Mouse (Mus musculus) midbrain, embryonic 10.5 days (tissue): ENCODE data around the gene Colgalt2. TPM values are rescaled to one million over a fixed set of nuclear protein-coding genes. Genes with fewer than 3 reads are reported as not detected.

Experiments
- DNase-seq: peaks from one replicate; pipeline ENCODE4 v3.0.0-alpha.2; 2017; ENCODE audit warnings: low spot score
- H3K27ac ChIP-seq: fragments of 300-500 bp; sonication (generic); replicated peaks from 2 replicates; pipeline ENCODE4 v1.5.1; 2016; ENCODE audit warnings: mild to moderate bottlenecking
- H3K27me3 ChIP-seq: fragments of 300-500 bp; sonication (generic); 2 replicates; pipeline ENCODE4 v1.6.1; 2016; ENCODE audit warnings: low read depth, mild to moderate bottlenecking; ENCODE audit not compliant: poor library complexity, severe bottlenecking
- H3K36me3 ChIP-seq: fragments of 300-500 bp; sonication (generic); 2 replicates; pipeline ENCODE4 v1.6.1; 2016; ENCODE audit warnings: mild to moderate bottlenecking, moderate library complexity
- H3K4me1 ChIP-seq: fragments of 300-500 bp; sonication (generic); 2 replicates; pipeline ENCODE4 v1.6.1; 2016
- H3K4me3 ChIP-seq: fragments of 300-500 bp; sonication (generic); 2 replicates; pipeline ENCODE4 v1.5.1; 2016; ENCODE audit warnings: mild to moderate bottlenecking, moderate library complexity
- H3K9me3 ChIP-seq: fragments of 300-500 bp; sonication (generic); replicated peaks from 2 replicates; pipeline ENCODE4 v1.6.1; 2016; ENCODE audit warnings: mild to moderate bottlenecking
- WGBS: fragments of 180-500 bp; shearing (Covaris S2); methylation state at CpG from one replicate; pipeline ENCODE4 v1.1.7; 2016; 5-methylcytosine and 5-hydroxymethylcytosine counted together
- polyA plus RNA-seq: library from polyadenylated mRNA; unstranded; fragments of >200 nt; fragmentation: Nextera tagmentation; extraction: Ambion mirVana; gene quantifications from 2 replicates; pipeline ENCODE4 v1.2.1, GENCODE M21; 2016

The Colgalt2 gene
- polyA plus RNA-seq, 1 experiment from 2014 or later: 1.7 TPM

DNA sequence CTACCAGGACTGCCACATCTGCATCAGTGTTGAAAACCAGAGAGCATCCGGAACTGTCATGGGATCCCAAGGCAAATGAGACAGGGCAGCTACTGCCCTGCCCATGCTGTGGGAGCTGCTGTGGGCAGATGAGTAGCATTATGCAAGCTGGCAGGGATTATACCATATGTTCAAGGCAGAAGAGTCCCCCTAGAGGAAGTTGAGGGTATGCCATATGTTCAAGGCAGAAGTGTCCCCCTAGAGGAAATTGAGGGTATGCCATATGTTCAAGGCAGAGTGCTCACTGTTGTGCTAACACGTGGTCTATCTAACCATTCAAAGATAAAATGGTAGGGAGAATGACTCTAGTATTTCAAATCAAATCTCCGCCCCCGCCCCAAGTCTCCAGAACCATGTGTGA, 111.6 kb downstream of the Colgalt2 start:
- H3K4me1 ChIP-seq: no peaks in the 10 kb centered on the region
- DNase-seq: no peak
- H3K27me3 ChIP-seq: no peaks in the 10 kb centered on the region
- 73% methylated on average over 4 of the region's 4 CpGs for WGBS
- H3K9me3 ChIP-seq: no peaks in the 10 kb centered on the region
- no peak overlapping the region for H3K4me3 ChIP-seq
- H3K27ac ChIP-seq: no peak overlapping the region
- no peaks in the 10 kb centered on the region for H3K36me3 ChIP-seq

DNA sequence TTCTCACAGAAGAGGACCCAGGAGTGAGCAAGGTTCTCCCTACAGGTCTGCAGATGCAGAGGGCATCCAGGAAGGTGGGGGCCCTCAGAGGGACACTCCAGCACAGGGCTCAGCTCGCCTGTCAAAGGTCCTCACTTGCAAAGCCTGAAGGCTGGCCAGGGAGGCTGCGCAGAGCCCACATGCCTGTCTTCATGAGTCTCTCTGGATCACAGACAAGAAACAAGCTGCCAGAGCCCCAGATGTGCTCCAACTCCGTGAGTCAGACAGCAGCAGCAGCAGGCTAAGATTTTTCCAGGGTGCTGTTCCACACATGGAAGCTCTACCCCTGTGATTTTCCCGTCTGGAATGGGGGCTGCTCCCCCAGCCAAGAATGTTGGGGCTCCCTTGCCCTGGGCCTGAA, 114.6 kb downstream of the Colgalt2 start:
- Histone ChIP-seq H3K36me3 (peaks cover 18% of the 10 kb centered on the region), H3K27me3 (no peaks in the 10 kb centered on the region), H3K4me1 (no peaks in the 10 kb centered on the region), H3K4me3 (no peak overlapping the region), H3K9me3 (no peaks in the 10 kb centered on the region), H3K27ac (no peak overlapping the region)
- 73% methylated on average over 4 of the region's 4 CpGs for WGBS
- DNase-seq: no peak

DNA sequence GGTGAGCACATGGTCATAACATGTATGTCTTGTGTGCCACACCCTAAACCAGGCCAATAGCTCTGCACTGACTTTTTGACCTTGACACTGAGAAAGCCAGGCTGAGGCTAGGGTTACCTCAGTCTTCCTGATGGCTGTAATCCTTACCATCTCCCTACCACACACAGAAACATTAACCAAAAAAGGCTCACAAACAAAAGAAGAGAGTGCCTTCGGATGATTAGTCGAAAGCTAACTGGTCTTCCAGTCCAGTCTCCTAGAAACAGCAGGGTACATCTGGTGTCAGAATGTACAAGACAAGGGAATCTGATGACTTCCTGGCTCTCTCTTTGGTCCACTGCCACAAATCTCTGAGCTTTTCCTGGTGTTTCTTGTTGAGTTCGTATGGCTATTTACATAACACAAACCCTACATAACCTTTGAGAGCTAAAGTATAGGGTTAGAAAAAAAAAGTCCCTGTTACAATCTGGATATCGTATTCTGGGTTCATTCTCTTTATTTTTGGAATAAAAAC, 117.5 kb downstream of the Colgalt2 start:
- Histone ChIP-seq H3K9me3 (no peaks in the 10 kb centered on the region), H3K4me3 (no peak overlapping the region), H3K36me3 (peaks cover 32% of the 10 kb centered on the region), H3K4me1 (no peaks in the 10 kb centered on the region), H3K27ac (no peak overlapping the region), H3K27me3 (no peaks in the 10 kb centered on the region)
- no peak for DNase-seq
- 90% methylated on average over 4 of the region's 4 CpGs for WGBS

DNA sequence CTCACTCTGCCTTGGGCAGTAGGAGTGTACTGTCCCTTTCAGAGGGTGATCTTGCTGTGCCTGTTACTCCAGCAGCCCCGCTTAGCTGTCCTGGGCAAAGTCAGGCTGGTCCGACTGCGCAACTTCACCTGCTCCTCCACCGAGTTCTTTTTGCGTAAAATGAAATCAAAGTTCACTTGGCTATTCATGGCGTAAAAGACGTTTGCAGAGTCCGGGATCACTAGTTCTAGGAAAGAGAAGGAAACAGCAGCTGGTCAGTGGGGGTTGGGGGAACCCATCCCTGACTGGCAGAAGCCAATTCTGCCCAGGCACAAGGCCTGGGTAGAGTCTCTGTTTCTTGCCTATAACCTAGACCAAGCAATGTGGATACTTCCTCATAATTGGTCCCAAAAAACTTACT, 119.3 kb downstream of the Colgalt2 start:
- no peaks in the 10 kb centered on the region for H3K4me1 ChIP-seq
- no peak overlapping the region for H3K4me3 ChIP-seq
- H3K36me3 ChIP-seq: peaks cover 44% of the 10 kb centered on the region
- H3K27ac ChIP-seq: no peak overlapping the region
- H3K27me3 ChIP-seq: no peaks in the 10 kb centered on the region
- no peak for DNase-seq
- WGBS: 92% methylated on average over 8 of the region's 8 CpGs
- no peaks in the 10 kb centered on the region for H3K9me3 ChIP-seq

DNA sequence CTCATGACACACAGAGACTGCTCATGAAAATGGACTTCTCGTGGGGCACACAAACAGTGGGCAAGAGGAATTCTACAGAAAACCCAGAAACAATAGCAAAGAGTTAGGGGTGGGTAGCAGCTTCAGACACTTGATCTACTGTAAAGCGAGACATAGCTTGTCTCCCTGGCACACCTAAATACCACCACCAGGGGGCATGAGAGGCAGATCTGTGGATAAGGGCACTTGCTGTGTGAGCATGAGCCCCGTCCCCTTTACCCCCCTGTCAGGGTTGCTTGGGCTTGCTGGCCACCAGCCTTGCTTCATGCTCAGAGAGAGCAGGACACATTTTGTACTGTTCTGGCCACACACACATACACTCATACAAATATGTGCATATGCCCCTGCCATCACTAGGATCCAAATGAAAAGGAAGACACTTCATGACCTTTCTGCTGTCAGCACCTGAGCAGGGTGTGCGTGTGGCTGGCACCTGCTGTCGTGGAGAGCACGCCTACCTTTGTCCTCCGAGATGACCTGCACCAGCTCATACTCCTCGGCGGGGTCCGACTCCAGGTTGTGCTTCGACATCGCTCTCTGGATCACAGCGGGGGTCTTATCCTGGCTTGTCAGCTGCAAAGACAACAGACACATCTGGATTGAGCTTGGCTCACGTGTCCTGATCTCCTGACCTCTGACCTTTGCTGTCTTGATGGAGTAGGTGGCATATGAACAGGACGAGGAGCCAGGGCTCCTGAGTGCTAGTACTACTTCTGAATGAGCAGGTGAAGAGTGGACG, 121.4 kb downstream of the Colgalt2 start:
- Histone ChIP-seq H3K4me3 (no peak overlapping the region), H3K27me3 (no peaks in the 10 kb centered on the region), H3K4me1 (0 out of 2 replicates have a peak, but pooled peaks cover 3% of the 10 kb centered on the region), H3K36me3 (peaks cover 54% of the 10 kb centered on the region), H3K9me3 (no peaks in the 10 kb centered on the region), H3K27ac (no peak overlapping the region)
- peak; percentile 66 for DNase-seq
- 78% methylated on average over 16 of the region's 16 CpGs for WGBS

DNA sequence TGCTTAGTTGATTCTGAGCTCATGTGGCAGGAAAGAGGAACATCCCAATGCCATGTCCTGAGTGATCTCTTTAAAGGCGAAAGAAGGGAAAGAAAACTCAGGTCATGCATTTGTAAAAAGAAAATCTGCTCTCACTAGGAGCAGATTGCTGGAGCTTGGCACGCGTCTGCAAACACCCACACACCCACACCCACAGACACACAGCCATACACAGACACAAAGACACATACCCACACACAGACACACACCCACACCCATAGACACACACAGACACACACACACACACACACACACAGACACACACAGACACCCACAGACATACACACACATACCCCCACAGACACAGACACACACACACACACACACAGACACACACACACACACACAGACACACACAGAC, 122.6 kb downstream of the Colgalt2 start:
- no peaks in the 10 kb centered on the region for H3K9me3 ChIP-seq
- no peak for DNase-seq
- 0 out of 2 replicates have a peak, but pooled peaks cover 3% of the 10 kb centered on the region for H3K4me1 ChIP-seq
- 89% methylated on average over 3 of the region's 3 CpGs for WGBS
- no peaks in the 10 kb centered on the region for H3K27me3 ChIP-seq
- peaks cover 58% of the 10 kb centered on the region for H3K36me3 ChIP-seq
- no peak overlapping the region for H3K27ac ChIP-seq
- no peak overlapping the region for H3K4me3 ChIP-seq

DNA sequence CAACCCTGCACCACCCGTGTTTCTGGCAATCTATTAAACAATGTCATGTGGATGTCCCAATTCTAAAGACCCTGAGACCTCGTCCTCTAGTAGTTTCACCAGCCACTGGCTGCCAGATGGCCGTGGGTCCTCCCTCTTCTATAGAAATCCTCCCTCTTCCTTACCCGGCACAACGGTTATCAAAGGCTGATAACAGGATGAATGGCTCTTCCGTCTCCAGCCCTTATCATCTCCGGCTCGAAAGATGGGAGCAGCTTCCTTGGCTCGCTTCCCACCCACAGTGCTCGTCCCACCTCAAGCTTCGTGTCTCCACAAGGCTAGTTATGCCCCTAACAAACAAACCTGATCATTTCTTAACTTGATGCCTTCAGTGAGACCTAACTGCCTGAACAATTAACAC, 123.7 kb downstream of the Colgalt2 start:
- no peak for DNase-seq
- 0 out of 2 replicates have a peak, but pooled peaks cover 3% of the 10 kb centered on the region for H3K4me1 ChIP-seq
- peaks cover 62% of the 10 kb centered on the region for H3K36me3 ChIP-seq
- H3K4me3 ChIP-seq: no peak overlapping the region
- no peak overlapping the region for H3K27ac ChIP-seq
- H3K27me3 ChIP-seq: no peaks in the 10 kb centered on the region
- H3K9me3 ChIP-seq: no peaks in the 10 kb centered on the region
- 86% methylated on average over 11 of the region's 11 CpGs for WGBS

DNA sequence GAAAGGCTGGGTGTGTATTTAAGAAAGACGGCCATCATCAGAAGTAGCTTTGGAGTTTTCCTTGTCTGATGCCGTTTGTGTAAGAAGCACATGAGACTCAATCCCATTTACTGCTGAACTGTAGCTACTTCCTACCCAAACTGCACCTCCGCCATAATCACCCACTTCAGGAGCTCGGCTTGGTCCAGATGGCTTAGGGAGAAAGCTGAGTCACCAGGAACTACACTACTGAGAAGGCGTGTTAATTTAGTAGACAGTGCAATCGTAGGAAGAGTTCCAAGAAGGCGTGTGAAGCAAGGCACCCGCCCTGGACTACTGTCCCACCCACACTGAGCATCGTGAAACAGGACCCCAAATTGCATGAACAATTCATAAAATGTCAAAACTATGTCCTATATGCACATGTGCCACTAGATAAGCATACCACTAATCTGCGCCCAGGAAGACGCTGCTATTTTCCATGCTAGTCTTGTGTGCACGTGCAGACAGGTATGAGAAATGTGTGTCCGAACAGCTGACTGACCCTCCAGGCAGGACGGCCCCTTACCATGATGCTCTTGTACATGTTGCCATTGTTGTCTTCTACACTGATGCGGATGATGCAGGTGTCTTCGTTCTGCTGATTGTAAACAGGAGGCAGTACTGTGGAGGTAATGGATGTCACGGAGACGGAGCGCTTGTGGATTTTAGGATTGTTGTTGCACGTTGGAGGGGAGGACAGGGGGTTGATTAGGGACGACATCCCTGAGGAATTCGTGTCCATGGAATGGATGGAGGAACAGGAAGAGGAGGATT, 124.7 kb downstream of the Colgalt2 start:
- 90% methylated on average over 22 of the region's 22 CpGs for WGBS
- Histone ChIP-seq H3K9me3 (no peaks in the 10 kb centered on the region), H3K27ac (no peak overlapping the region), H3K4me3 (no peak overlapping the region), H3K4me1 (0 out of 2 replicates have a peak, but pooled peaks cover 3% of the 10 kb centered on the region), H3K36me3 (peaks cover 56% of the 10 kb centered on the region), H3K27me3 (no peaks in the 10 kb centered on the region)
- no peak for DNase-seq

DNA sequence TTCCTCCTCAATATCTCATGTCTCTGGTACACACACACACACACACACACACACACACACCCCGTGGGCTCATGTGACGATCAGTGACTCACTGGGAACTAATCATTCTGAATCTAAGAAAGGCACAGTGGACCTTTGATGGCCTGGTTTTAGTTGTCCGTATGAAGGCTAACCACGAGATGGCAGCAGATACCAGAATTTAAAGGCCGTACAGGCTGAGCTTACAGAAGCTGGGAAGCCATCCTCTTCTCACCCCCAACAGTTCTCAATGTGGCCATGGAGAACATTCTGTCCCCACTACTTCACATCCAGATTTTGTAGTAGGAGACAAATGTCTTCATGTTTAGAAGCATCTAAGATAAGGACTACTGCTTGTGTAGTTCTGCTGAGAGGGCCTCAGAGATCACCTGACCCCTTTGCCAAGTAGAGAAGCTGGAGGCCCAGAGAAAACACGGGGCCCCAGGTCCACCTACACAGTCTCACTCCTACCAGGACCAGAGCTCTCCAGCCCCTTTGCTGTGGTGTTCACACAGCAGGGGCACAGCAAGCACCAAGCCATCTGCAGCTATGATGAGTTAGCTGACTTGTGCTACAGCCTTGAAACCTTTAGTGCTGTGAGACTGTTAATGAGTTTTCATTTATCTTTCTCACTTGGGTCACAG, 125.5 kb downstream of the Colgalt2 start:
- Histone ChIP-seq H3K36me3 (peaks cover 56% of the 10 kb centered on the region), H3K9me3 (no peaks in the 10 kb centered on the region), H3K4me1 (0 out of 2 replicates have a peak, but pooled peaks cover 3% of the 10 kb centered on the region), H3K4me3 (no peak overlapping the region), H3K27ac (peak overlapping the region; percentile 52; the same call in 1 of the 2 replicates), H3K27me3 (no peaks in the 10 kb centered on the region)
- DNase-seq: peak; percentile 69
- WGBS: 31% methylated on average over 6 of the region's 6 CpGs

DNA sequence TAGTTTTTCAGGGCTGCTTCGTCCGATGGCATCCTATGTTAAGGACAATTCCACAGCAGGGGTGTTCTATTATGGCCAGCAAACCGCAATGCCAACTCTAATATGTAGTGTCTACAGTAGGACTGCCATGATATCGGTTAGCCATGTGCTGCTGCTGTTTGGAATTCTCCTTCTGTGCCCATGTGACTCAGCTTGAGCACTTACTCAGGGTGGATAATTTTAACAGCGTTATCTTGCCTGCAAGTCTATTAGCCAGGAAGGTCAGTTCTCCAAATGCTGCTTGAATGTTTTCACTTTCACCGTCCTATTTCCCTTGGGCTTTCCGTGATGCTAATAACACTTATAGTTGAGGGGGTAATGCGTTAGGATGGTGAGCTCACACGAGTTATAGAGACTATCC, 126.5 kb downstream of the Colgalt2 start:
- H3K9me3 ChIP-seq: no peaks in the 10 kb centered on the region
- no peak for DNase-seq
- H3K4me3 ChIP-seq: no peak overlapping the region
- H3K36me3 ChIP-seq: peaks cover 62% of the 10 kb centered on the region
- no peak overlapping the region for H3K27ac ChIP-seq
- 89% methylated on average over 9 of the region's 9 CpGs for WGBS
- 0 out of 2 replicates have a peak, but pooled peaks cover 3% of the 10 kb centered on the region for H3K4me1 ChIP-seq
- H3K27me3 ChIP-seq: no peaks in the 10 kb centered on the region

DNA sequence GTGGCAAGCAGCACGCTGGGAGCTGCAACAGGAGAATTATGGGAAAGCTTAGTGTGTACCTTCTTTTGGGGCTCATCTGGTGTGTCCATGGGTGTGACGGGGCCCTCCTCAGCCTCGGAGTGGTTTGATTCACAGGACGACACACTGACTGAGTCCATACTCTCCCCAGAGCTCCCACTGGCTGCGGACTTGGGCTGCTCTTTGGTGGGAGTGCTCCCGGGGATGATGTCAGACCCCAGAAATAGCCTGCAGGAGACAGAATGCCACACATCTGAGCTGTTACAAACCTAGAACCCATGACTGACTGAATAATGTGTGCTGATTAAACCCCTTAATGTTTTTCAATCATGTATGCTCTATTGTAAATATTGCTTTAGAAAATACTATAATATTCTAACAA, 128.6 kb downstream of the Colgalt2 start:
- no peaks in the 10 kb centered on the region for H3K9me3 ChIP-seq
- H3K27ac ChIP-seq: no peak overlapping the region
- peaks cover 3% of the 10 kb centered on the region; the same call in 1 of the 2 replicates for H3K4me1 ChIP-seq
- H3K27me3 ChIP-seq: no peaks in the 10 kb centered on the region
- no peak for DNase-seq
- H3K4me3 ChIP-seq: no peak overlapping the region
- H3K36me3 ChIP-seq: peaks cover 61% of the 10 kb centered on the region
- WGBS: 87% methylated on average over 6 of the region's 6 CpGs

DNA sequence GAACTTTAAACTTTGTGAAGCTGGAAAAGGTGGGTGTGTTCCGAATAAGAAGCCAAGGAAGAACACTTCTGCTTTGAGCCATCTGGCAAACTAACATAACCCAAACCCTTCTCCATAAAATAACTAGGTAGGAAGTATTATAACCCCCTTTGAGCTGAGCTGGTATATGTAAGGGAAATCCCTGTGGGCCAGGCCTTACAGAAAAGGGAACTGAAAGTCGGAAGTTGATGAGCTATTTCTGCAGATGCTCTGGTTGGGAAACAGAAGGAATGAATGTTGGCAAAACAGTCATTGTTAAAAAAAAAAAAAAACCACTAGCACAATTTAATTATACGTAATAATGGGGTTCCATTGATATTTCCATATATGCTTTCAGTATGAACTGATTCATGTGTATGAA, 129.1 kb downstream of the Colgalt2 start:
- Histone ChIP-seq H3K36me3 (peaks cover 55% of the 10 kb centered on the region), H3K4me3 (no peak overlapping the region), H3K27ac (no peak overlapping the region), H3K4me1 (peaks cover 3% of the 10 kb centered on the region; the same call in 1 of the 2 replicates), H3K9me3 (no peaks in the 10 kb centered on the region), H3K27me3 (no peaks in the 10 kb centered on the region)
- no peak for DNase-seq
- 91% methylated on average over 3 of the region's 3 CpGs for WGBS
